Mouse (Mus musculus) erythroblast, embryonic 14.5 days (primary cell): ENCODE measurements around the gene Plxna2. TPM values are rescaled to one million over a fixed set of nuclear protein-coding genes. Genes with fewer than 3 reads are reported as not detected.

Source experiments
- H3K27me3 ChIP-seq: 2 replicates; pipeline ENCODE4 v1.6.1; 2012; ENCODE audit warnings: inconsistent platforms; ENCODE audit not compliant: control insufficient read depth
- H3K36me3 ChIP-seq: 2 replicates; pipeline ENCODE4 v1.6.1; 2012; ENCODE audit warnings: mild to moderate bottlenecking, inconsistent platforms; ENCODE audit not compliant: control insufficient read depth
- H3K4me1 ChIP-seq: 2 replicates; pipeline ENCODE4 v1.6.1; 2012; ENCODE audit warnings: inconsistent platforms; ENCODE audit not compliant: control insufficient read depth
- H3K4me3 ChIP-seq: replicated peaks from 2 replicates; pipeline ENCODE3; 2012; ENCODE audit warnings: moderate library complexity, mild to moderate bottlenecking, inconsistent platforms
- H3K9me3 ChIP-seq: 2 replicates; pipeline ENCODE4 v1.6.1; 2012; ENCODE audit warnings: low read length, inconsistent platforms, mixed read lengths; ENCODE audit not compliant: control insufficient read depth
- GATA1 ChIP-seq: IDR thresholded peaks from 2 replicates; pipeline ENCODE4 v1.6.1; 2012; ENCODE audit warnings: low read length, inconsistent platforms, mixed read lengths
- TAL1 ChIP-seq: IDR thresholded peaks from 3 replicates; pipeline ENCODE4 v1.6.1; 2012; ENCODE audit warnings: low read length, inconsistent platforms, mixed read lengths
- polyA plus RNA-seq: library from polyadenylated mRNA; stranded (reverse); fragments of >175 nt; gene quantifications from 2 replicates; pipeline ENCODE4 v1.2.3, GENCODE M21; 2012

The Plxna2 gene
- polyA plus RNA-seq, 1 experiment: 0.06 TPM

DNA sequence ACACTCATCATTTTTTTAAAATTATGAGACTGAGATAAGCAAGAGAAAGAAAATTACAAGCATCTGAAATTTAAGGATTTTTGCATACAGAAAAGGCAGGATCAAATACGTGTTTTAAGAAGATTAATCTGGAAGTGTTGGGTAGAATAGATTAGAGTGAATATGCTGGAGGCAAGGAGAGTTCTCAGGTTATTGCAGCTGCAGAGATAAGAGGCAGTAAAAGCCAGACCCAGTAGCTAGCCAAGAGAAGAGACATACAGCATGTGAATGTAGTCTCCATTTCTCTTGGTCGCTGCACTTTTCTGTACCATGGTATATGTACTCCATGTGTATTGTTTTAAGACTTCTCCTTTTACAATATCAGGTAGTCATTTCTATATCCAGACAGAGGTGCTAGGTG is 88.5 kb downstream of the Plxna2 start:
- TF ChIP-seq GATA1 (no peak), TAL1 (no peak)
- peaks cover 11% of the 10 kb centered on the region for H3K4me1 ChIP-seq
- no peak overlapping the region for H3K4me3 ChIP-seq
- no peaks in the 10 kb centered on the region for H3K9me3 ChIP-seq
- H3K27me3 ChIP-seq: no peaks in the 10 kb centered on the region
- H3K36me3 ChIP-seq: no peaks in the 10 kb centered on the region

GRCm38 (mm10) chr1:194712373-194712772 is 94.4 kb downstream of the Plxna2 start:
- Histone ChIP-seq H3K27me3 (no peaks in the 10 kb centered on the region), H3K36me3 (no peaks in the 10 kb centered on the region), H3K9me3 (no peaks in the 10 kb centered on the region), H3K4me3 (no peak overlapping the region), H3K4me1 (no peaks in the 10 kb centered on the region)
- TF ChIP-seq GATA1 (no peak), TAL1 (no peak)

- H3K4me3 ChIP-seq: no peak overlapping the region
- H3K9me3 ChIP-seq: no peaks in the 10 kb centered on the region
- H3K4me1 ChIP-seq: no peaks in the 10 kb centered on the region
- TF ChIP-seq TAL1 (no peak), GATA1 (no peak)
- H3K27me3 ChIP-seq: no peaks in the 10 kb centered on the region
- no peaks in the 10 kb centered on the region for H3K36me3 ChIP-seq
Measured at GRCm38 (mm10) chr1:194714138-194715031, 96.4 kb downstream of the Plxna2 start.

GRCm38 (mm10) chr1:194717451-194717874 is 99.4 kb downstream of the Plxna2 start:
- H3K36me3 ChIP-seq: no peaks in the 10 kb centered on the region
- no peaks in the 10 kb centered on the region for H3K9me3 ChIP-seq
- TF ChIP-seq TAL1: no peak
- no peak for TF ChIP-seq GATA1
- no peaks in the 10 kb centered on the region for H3K4me1 ChIP-seq
- H3K4me3 ChIP-seq: no peak overlapping the region
- H3K27me3 ChIP-seq: no peaks in the 10 kb centered on the region

DNA sequence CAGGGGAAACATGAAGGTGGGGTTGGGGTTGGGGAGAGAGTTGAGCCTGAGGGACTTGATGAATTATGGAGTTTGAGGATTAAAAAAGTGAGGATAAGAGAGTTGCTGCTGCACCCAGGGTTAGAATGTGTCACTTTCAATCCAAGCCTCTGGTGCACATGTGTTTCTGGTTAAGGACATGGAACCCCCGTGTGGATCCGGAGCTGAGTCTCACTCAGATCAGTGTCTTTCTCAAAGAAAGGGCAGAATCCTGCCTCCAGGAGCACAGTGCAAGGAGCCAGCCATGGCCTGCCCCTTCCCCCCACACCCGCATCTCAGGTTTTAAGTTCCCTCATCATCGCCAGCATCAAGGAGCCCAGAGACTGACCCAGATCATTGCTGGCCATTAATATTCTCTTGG is 102.4 kb downstream of the Plxna2 start:
- Histone ChIP-seq H3K4me3 (no peak overlapping the region), H3K36me3 (no peaks in the 10 kb centered on the region), H3K9me3 (no peaks in the 10 kb centered on the region), H3K27me3 (no peaks in the 10 kb centered on the region), H3K4me1 (no peaks in the 10 kb centered on the region)
- TF ChIP-seq GATA1 (no peak), TAL1 (no peak)

DNA sequence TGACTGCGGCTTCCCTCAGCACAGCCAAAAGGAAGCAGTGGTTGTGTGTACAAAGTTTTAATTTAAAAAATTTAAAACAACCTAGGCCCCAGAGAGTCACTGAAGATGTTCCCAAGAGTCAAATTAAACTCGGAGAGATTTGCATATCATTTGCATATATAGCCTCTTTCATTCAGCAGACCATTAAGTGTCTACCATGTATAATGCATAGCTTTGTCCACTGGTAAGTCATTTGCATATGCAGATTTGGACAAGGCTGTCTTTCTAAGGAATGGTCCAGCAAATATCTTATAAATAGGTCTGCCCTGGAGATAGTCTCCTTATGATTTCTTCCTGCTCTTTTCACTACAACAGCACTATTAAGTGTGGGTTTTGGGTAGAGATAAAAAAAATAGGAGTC is 103.2 kb downstream of the Plxna2 start:
- TF ChIP-seq TAL1 (no peak), GATA1 (no peak)
- Histone ChIP-seq H3K4me1 (no peaks in the 10 kb centered on the region), H3K9me3 (no peaks in the 10 kb centered on the region), H3K4me3 (no peak overlapping the region), H3K27me3 (no peaks in the 10 kb centered on the region), H3K36me3 (no peaks in the 10 kb centered on the region)

DNA sequence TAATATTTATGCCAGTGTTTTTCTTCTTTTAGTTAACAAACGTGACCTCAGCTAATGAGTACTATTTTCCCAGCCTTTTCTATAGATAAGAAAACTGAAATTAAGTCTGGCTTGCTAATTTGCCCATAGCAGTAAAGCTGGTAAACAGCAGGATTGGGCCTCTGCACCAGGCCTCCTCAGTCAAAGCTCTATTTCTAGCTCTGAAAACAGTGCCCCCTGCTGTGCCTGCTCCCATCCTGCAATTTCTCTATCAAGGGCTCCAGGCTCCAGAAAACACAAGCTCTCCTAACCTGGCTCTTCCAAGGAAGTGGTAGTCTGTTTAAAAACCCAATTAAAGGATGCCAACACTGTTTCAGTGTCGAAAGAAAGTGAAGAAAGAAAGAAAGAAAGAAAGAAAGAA is 104.3 kb downstream of the Plxna2 start:
- Histone ChIP-seq H3K36me3 (no peaks in the 10 kb centered on the region), H3K4me1 (no peaks in the 10 kb centered on the region), H3K4me3 (no peak overlapping the region), H3K27me3 (no peaks in the 10 kb centered on the region), H3K9me3 (no peaks in the 10 kb centered on the region)
- no peak for TF ChIP-seq GATA1
- no peak for TF ChIP-seq TAL1

GRCm38 (mm10) chr1:194734836-194735235 is 116.8 kb downstream of the Plxna2 start:
- TF ChIP-seq GATA1: no peak
- no peak for TF ChIP-seq TAL1
- Histone ChIP-seq H3K9me3 (no peaks in the 10 kb centered on the region), H3K4me3 (no peak overlapping the region), H3K36me3 (no peaks in the 10 kb centered on the region), H3K4me1 (peaks cover 1% of the 10 kb centered on the region; the same call in 1 of the 2 replicates), H3K27me3 (no peaks in the 10 kb centered on the region)

GRCm38 (mm10) chr1:194739894-194740293 is 121.9 kb downstream of the Plxna2 start:
- Histone ChIP-seq H3K4me1 (peaks cover 1% of the 10 kb centered on the region; the same call in 1 of the 2 replicates), H3K9me3 (no peaks in the 10 kb centered on the region), H3K27me3 (no peaks in the 10 kb centered on the region), H3K36me3 (no peaks in the 10 kb centered on the region), H3K4me3 (no peak overlapping the region)
- TF ChIP-seq TAL1 (no peak), GATA1 (no peak)
